Mouse (Mus musculus) heart, postnatal 25 days (tissue): ENCODE measurements around the gene Gjb1. TPM values are rescaled to one million over a fixed set of nuclear protein-coding genes. Genes with fewer than 3 reads are reported as not detected.

Source experiments
- DNase-seq: peaks from one replicate; pipeline ENCODE4 v3.0.0; 2022; ENCODE audit warnings: low spot score
- intact Hi-C: fragments of 180-260 bp; cut with DNase I; formaldehyde crosslinking; loops from one replicate; pipeline ENCODE4 v1.15.1; 2025
- total RNA-seq, 2 experiments: library from RNA; stranded (reverse); gene quantifications; 2 replicates each; pipeline ENCODE4 v1.2.3; 2021

The Gjb1 gene
- total RNA-seq, 2 experiments from 2014 or later, result not detected

GRCm38 (mm10) chrX:101388866-101389537 lies 12.8 kb downstream of the Gjb1 start:
- intact Hi-C loops, result no loop called here
- DNase-seq, result no peak

GRCm38 (mm10) chrX:101394341-101394740 lies 18.2 kb downstream of the Gjb1 start:
- intact Hi-C loops, result no loop called here

GRCm38 (mm10) chrX:101396459-101396858 lies 20.3 kb downstream of the Gjb1 start:
- no peak for DNase-seq
- intact Hi-C loops, result no loop called here

More at GRCm38 (mm10) chrX:101394341-101394740, 18.2 kb downstream of the Gjb1 start:
- DNase-seq, result no peak

GRCm38 (mm10) chrX:101418946-101419724 lies 43.0 kb downstream of the Gjb1 start:
- intact Hi-C loops, result loop anchor here (10.0 kb wide), 1 partner anchor 144 kb away; the partner anchor contains the start of gene Med12
- DNase-seq, result peak; percentile 21

GRCm38 (mm10) chrX:101419725-101420699 lies 43.8 kb downstream of the Gjb1 start:
- intact Hi-C loops, result loop anchor here (2.0 to 10.0 kb wide), 3 partner anchors 87 to 285 kb away; partner anchors contain the start of gene Med12
- peak; percentile 80 for DNase-seq

GRCm38 (mm10) chrX:101420700-101421095 lies 44.5 kb downstream of the Gjb1 start, which contains the start of gene Zmym3:
Gene Zmym3, minus strand, starts transcription at chrX:101420849.
- DNase-seq, result no peak
- intact Hi-C loops, result loop anchor here (2.0 to 10.0 kb wide), 2 partner anchors 88 to 286 kb away; no protein-coding TSS in a partner anchor

- intact Hi-C loops, result loop anchor here (10.0 kb wide), 1 partner anchor 289 kb away; no protein-coding TSS in a partner anchor
- no peak for DNase-seq
Measured at GRCm38 (mm10) chrX:101423462-101423861, 47.3 kb downstream of the Gjb1 start.

GRCm38 (mm10) chrX:101427774-101428173 lies 51.6 kb downstream of the Gjb1 start:
- no peak for DNase-seq
- intact Hi-C loops, result loop anchor here (10.0 kb wide), 1 partner anchor 293 kb away; no protein-coding TSS in a partner anchor

GRCm38 (mm10) chrX:101428785-101429141 lies 52.6 kb downstream of the Gjb1 start:
- intact Hi-C loops, result loop anchor here (10.0 kb wide), 1 partner anchor 294 kb away; no protein-coding TSS in a partner anchor
- no peak for DNase-seq

- peak; percentile 69 for DNase-seq
- intact Hi-C loops, result loop anchor here (10.0 kb wide), 1 partner anchor 295 kb away; no protein-coding TSS in a partner anchor
Measured at GRCm38 (mm10) chrX:101429142-101429949, 53.2 kb downstream of the Gjb1 start, which contains the start of gene Nono. Gene Nono, plus strand, starts transcription at chrX:101429318.

- intact Hi-C loops, result loop anchor here (10.0 kb wide), 1 partner anchor 295 kb away; no protein-coding TSS in a partner anchor
- DNase-seq, result no peak
Measured at GRCm38 (mm10) chrX:101429976-101430375, 53.8 kb downstream of the Gjb1 start.

Other genes with a start within 250 kb of the Gjb1 start
- gene Snx12, start 153.8 kb upstream of the Gjb1 start, total RNA-seq, result 10 to 100 TPM; 34.9 to 35.5 TPM
- 10 to 100 TPM; 48.5 to 53.7 TPM for gene Foxo4, start 121.8 kb upstream of the Gjb1 start, total RNA-seq
- not detected for gene Gm614, start 112.4 kb upstream of the Gjb1 start, total RNA-seq
- 10 to 100 TPM in 1 of 2 experiments, 1 to 10 TPM in 1; 8.2 to 10.0 TPM for gene Il2rg, start 108.1 kb upstream of the Gjb1 start, total RNA-seq
- gene Gm20489, start 107.4 kb upstream of the Gjb1 start, total RNA-seq, result not detected
- 10 to 100 TPM; 20.1 to 22.6 TPM for gene Med12, start 102.3 kb upstream of the Gjb1 start, total RNA-seq
- gene Nlgn3, start 77.2 kb upstream of the Gjb1 start, total RNA-seq, result under 1 TPM; 0.59 to 0.91 TPM
- gene Zmym3, start 44.5 kb downstream of the Gjb1 start, total RNA-seq, result 10 to 100 TPM; 12.9 to 18.9 TPM
- gene Nono, start 52.9 kb downstream of the Gjb1 start, total RNA-seq, result 10 to 100 TPM; 69.3 to 75.5 TPM
- 100 to 1,000 TPM; 226 to 255 TPM for gene Itgb1bp2, start 72.7 kb downstream of the Gjb1 start, total RNA-seq
- gene Taf1, start 156.4 kb downstream of the Gjb1 start, total RNA-seq, result 10 to 100 TPM; 14.0 to 17.4 TPM